Mouse (Mus musculus): ENCODE data around the gene Rbpj.
"Not testable (repeated sequence)": the region's sequence is repeated elsewhere in the genome, so short reads cannot be mapped to it uniquely, and the experiment has no call there.

Gene Rbpj

GRCm38 (mm10) chr5:53524162-53524561, 58.2 kb downstream of the Rbpj start:
- ChIA-PET CTCF (no interaction called here), POLR2A (interaction anchor here (0.5 to 2.9 kb wide), 17 partner anchors 11 to 596 kb away, joined by 3 to 20 read pairs (median 5); no protein-coding TSS in a partner anchor)

DNA sequence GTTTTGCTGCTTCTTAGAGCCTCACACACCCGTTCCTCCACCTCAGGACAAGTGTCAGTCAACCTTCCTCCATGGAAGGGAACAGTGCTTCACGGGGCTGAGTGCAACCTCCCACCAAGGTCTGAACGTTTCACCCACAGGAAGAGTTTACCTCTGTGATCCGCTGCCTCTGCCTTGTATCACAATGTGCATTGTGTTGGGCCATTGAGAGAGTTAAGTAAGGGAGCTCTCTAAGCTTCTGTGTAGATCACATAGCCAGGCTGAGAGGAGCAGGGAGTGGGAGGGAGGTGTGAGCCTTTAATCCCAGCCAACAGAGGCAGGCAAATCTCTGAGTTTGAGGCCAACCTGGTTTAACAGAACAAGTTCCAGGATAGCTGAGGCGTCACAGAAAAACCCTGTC, 58.9 kb downstream of the Rbpj start:
- ChIA-PET POLR2A (interaction anchor here (0.5 to 2.9 kb wide), 37 partner anchors 8 to 781 kb away, joined by 3 to 27 read pairs (median 5); no protein-coding TSS in a partner anchor), CTCF (interaction anchor here in 2 of 4 experiments (0.7 to 1.7 kb wide), 3 partner anchors 16 to 142 kb away, joined by 3 to 5 read pairs (median 5); no protein-coding TSS in a partner anchor)

DNA sequence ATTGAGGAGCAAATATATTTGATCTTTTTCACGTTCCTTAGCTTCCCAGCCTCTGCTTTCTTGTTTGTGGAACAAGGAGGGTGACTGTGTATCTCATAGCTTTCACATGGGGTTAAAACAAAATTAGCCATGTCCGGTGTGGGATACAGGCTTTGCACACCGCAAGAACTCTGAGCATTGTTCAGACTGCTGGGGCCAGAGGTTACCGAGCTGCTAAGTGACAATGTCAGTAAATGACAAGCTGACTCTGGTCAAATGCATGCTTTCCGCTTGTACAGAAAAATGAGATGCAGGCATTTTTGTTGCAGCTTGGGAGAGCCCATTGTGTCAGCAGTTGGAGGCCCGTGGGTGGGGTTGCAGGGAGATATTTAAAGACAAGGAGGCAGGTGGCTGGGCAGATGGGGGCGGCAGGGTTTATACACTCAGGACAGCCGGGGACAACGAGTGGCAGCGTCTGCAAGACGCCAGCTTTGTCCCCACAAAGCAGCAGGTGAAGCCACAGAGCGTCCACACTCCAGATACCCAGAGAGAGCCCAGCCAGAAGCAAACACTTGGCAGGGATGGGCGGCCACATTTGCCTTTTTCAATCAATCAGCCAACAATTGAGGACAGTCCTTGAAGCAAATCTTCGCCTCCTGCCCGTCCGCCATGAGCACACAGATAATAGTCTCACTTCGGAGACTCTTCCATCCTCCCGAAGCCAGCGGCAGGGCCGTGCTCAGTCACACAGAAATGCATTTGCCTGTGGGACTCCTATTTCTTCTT, 59.5 kb downstream of the Rbpj start:
- CTCF ChIA-PET, result interaction anchor here in 2 of 4 experiments (0.7 to 1.7 kb wide), 4 partner anchors 16 to 141 kb away, joined by 3 to 5 read pairs (median 4); no protein-coding TSS in a partner anchor
- POLR2A ChIA-PET, result interaction anchor here (0.7 to 2.9 kb wide), 37 partner anchors 9 to 782 kb away, joined by 3 to 27 read pairs (median 5); no protein-coding TSS in a partner anchor

- ChIA-PET CTCF (interaction anchor here in 2 of 4 experiments (1.4 to 1.7 kb wide), 2 partner anchors 68 to 132 kb away, joined by 4 to 5 read pairs; no protein-coding TSS in a partner anchor), POLR2A (interaction anchor here (0.7 to 2.8 kb wide), 19 partner anchors 13 to 166 kb away, joined by 3 to 27 read pairs (median 7); no protein-coding TSS in a partner anchor)
Observed at GRCm38 (mm10) chr5:53526070-53526430, 60.1 kb downstream of the Rbpj start.

- ChIA-PET POLR2A (interaction anchor here in 3 of 4 experiments (0.6 to 1.9 kb wide), 9 partner anchors 11 to 83 kb away, joined by 3 to 7 read pairs (median 3); no protein-coding TSS in a partner anchor), CTCF (no interaction called here)
Observed at GRCm38 (mm10) chr5:53529846-53530245, 63.9 kb downstream of the Rbpj start.

DNA sequence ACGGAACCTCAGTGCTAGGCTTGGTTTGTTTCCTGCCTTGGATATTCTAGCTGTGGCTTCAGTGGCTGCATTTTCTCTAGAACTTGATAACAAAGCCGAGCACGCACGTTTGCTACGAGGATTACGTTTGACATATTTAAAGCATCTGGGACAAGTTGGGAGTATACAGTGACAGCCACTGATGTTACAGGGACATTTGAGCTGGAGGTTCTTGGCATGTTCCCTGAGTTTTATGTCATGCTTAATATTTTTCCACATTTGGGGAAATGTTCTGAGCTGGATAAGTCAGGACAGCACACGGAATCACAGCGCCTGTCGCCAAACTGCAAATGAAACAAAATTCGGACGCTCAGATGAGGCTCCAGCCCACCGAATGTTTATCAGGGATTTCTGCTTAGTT, 69.1 kb downstream of the Rbpj start:
- ChIA-PET CTCF (interaction anchor here in 1 of 4 experiments (0.6 kb wide), 1 partner anchor 26 kb away, joined by 3 read pairs; no protein-coding TSS in a partner anchor), POLR2A (interaction anchor here in 3 of 4 experiments (0.6 to 14.8 kb wide), 9 partner anchors 10 to 48 kb away, joined by 3 to 412 read pairs (median 5); no protein-coding TSS in a partner anchor)

- POLR2A ChIA-PET, result interaction anchor here in 3 of 4 experiments (0.6 to 14.8 kb wide), 18 partner anchors 8 to 86 kb away, joined by 3 to 412 read pairs (median 5); partner anchors contain the start of gene Rbpj (in 1 of the 3)
- CTCF ChIA-PET, result interaction anchor here in 1 of 4 experiments (0.6 kb wide), 1 partner anchor 136 kb away, joined by 9 read pairs; no protein-coding TSS in a partner anchor
Observed at GRCm38 (mm10) chr5:53536635-53537554, 70.9 kb downstream of the Rbpj start.

- ChIA-PET POLR2A (interaction anchor here (0.6 to 14.8 kb wide), 36 partner anchors 8 to 1982 kb away, joined by 3 to 412 read pairs (median 6); partner anchors contain the start of gene Rbpj (in 1 of the 4)), CTCF (interaction anchor here in 1 of 4 experiments (0.5 to 0.6 kb wide), 2 partner anchors 56 to 69 kb away, joined by 3 to 5 read pairs; no protein-coding TSS in a partner anchor)
Observed at GRCm38 (mm10) chr5:53539860-53540633, 74.1 kb downstream of the Rbpj start.

GRCm38 (mm10) chr5:53542073-53542472, 76.1 kb downstream of the Rbpj start:
- ChIA-PET CTCF (interaction anchor here in 3 of 4 experiments (0.5 to 1.7 kb wide), 3 partner anchors 10 to 130 kb away, joined by 3 to 5 read pairs (median 5); no protein-coding TSS in a partner anchor), POLR2A (interaction anchor here (0.6 to 14.8 kb wide), 62 partner anchors 10 to 187 kb away, joined by 3 to 412 read pairs (median 5); no protein-coding TSS in a partner anchor)

- POLR2A ChIA-PET, result interaction anchor here (0.7 to 14.8 kb wide), 36 partner anchors 9 to 128 kb away, joined by 3 to 412 read pairs (median 6); partner anchors contain the start of gene Rbpj (in 1 of the 4)
- CTCF ChIA-PET, result no interaction called here
Observed at GRCm38 (mm10) chr5:53543399-53543798, 77.4 kb downstream of the Rbpj start.

- POLR2A ChIA-PET, result interaction anchor here (0.7 to 14.8 kb wide), 32 partner anchors 8 to 128 kb away, joined by 3 to 412 read pairs (median 6); partner anchors contain the start of gene Rbpj (in 1 of the 4)
Observed at GRCm38 (mm10) chr5:53543945-53544344, 78.0 kb downstream of the Rbpj start.

DNA sequence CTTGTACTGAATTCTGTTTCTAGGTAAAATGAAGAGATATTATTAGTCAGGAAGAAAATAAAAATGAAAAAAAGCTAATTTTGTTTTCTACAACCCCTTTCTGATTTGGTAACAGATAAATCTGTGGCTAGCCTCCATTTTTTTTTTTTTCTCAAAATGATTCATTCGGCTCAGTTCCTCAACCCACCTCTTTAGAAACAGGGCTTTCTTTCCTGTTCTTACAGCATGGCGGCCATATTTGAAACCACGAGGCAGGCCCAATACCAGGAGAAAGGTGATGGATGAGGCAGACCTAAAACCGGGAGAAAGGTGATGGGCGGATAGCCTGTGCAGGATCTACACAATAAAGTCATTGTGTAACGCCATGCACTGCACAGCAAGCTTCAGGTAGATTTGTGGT, 80.5 kb downstream of the Rbpj start:
- CTCF ChIA-PET, result no interaction called here
- POLR2A ChIA-PET, result interaction anchor here in 3 of 4 experiments (0.5 to 14.8 kb wide), 16 partner anchors 8 to 214 kb away, joined by 3 to 412 read pairs (median 5); no protein-coding TSS in a partner anchor

More at GRCm38 (mm10) chr5:53543945-53544344, 78.0 kb downstream of the Rbpj start:
- CTCF ChIA-PET, result no interaction called here

GRCm38 (mm10) chr5:53546979-53547472, 81.1 kb downstream of the Rbpj start:
- CTCF ChIA-PET, result interaction anchor here in 1 of 4 experiments (0.6 kb wide), 1 partner anchor 191 kb away, joined by 3 read pairs; no protein-coding TSS in a partner anchor
- POLR2A ChIA-PET, result interaction anchor here (0.7 to 14.8 kb wide), 35 partner anchors 8 to 578 kb away, joined by 3 to 412 read pairs (median 5); partner anchors contain the start of gene Rbpj (in 1 of the 4)

GRCm38 (mm10) chr5:53550329-53550728, 84.4 kb downstream of the Rbpj start:
- POLR2A ChIA-PET, CTCF ChIA-PET: not testable (repeated sequence)

- POLR2A ChIA-PET, result interaction anchor here (0.6 to 9.7 kb wide), 24 partner anchors 8 to 225 kb away, joined by 3 to 440 read pairs (median 6); partner anchors contain the start of gene Rbpj (in 1 of the 4)
Observed at GRCm38 (mm10) chr5:53551394-53551793, 85.4 kb downstream of the Rbpj start.

GRCm38 (mm10) chr5:53551910-53552309, 86.0 kb downstream of the Rbpj start:
- ChIA-PET CTCF (interaction anchor here in 2 of 4 experiments (0.7 to 1.0 kb wide), 2 partner anchors 10 to 1375 kb away, joined by 3 to 5 read pairs; no protein-coding TSS in a partner anchor), POLR2A (interaction anchor here (0.5 to 9.7 kb wide), 29 partner anchors 8 to 594 kb away, joined by 3 to 440 read pairs (median 6); partner anchors contain the start of gene Rbpj (in 1 of the 4))

More at GRCm38 (mm10) chr5:53551394-53551793, 85.4 kb downstream of the Rbpj start:
- CTCF ChIA-PET, result interaction anchor here in 1 of 4 experiments (1.0 kb wide), 1 partner anchor 9 kb away, joined by 5 read pairs; no protein-coding TSS in a partner anchor
